Comparison of ENCODE assay signal across 21 mouse cellular contexts in the genomic region with DNA sequence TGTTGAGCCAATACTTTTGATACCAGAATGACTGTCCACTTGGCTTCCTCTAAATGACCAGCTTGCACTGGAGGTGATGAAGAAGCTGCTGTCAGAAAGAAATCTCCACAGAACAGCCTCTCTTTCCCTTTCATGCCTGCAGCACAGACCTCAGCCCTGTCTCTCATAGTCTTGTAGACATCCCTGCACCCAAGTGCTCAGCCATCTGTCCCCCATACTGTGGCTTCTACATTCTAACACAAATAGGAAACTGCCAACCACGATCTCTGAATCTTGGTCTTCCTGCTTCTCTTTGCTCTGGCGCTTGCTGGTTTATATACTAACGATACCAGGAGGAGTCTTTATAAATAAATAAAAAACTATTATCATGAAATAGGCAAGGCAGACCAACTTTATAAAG.
DNase-seq lines count a peak whose midpoint lies in the region; ATAC-seq and TF ChIP-seq lines count a peak whose summit lies in the region.
"Had no signal": no experiment of that assay in that cellular context is flagged by ENCODE, and none has a peak within 500 bp of the region (broad histone marks: within the 10 kb centered on the region; RNA-seq: fewer than 3 reads in every experiment).

No protein-coding gene starts in this region.

- peak; percentile 64 for ATAC-seq in frontal cortex, adult (ENCODE audit: low TSS enrichment)
- no peak for ATAC-seq in megakaryocyte progenitor cell, adult 5-6 weeks (replicated peaks; ENCODE audit: poor library complexity)
- ATAC-seq: intestine, embryonic 16.5 days; liver, embryonic 12.5 days; midbrain, embryonic 13.5 days had no signal

- no peaks in the 10 kb centered on the region for H3K27me3 ChIP-seq in cerebellum, adult 2 months (ENCODE audit: control insufficient read depth, insufficient read depth, low read length)
- H3K27me3 ChIP-seq: heart, embryonic 12.5 days; limb, embryonic 12.5 days; liver, embryonic 12.5 days; megakaryocyte, embryonic 14.5 days had no signal

- no peak for TF ChIP-seq POLR2A in brain, embryonic 14.5 days (IDR thresholded peaks at IDR 0.05; ENCODE audit: borderline replicate concordance, extremely low read depth, insufficient read depth, insufficient read length, poor library complexity, severe bottlenecking)
- no peak for TF ChIP-seq POLR2A in cerebellum, adult 2 months (IDR thresholded peaks at IDR 0.05; ENCODE audit: borderline replicate concordance, insufficient read depth, low read length)

- DNase-seq in frontal cortex, postnatal 36 days (ENCODE audit: low spot score in 2 of 2), result no peak
- DNase-seq in brain, embryonic 14.5 days (ENCODE audit: low read depth), result peak; percentile 60
- peak; percentile 60 to 81 for DNase-seq in cerebellum, adult 2 months
- DNase-seq in cerebellum, postnatal 25 days, result peak; percentile 73 to 74
- no peak for DNase-seq in adrenal gland, adult 8-10 months
- DNase-seq: adrenal gland, adult 2 months; gastrocnemius, postnatal 10 days; heart, postnatal 10 days; kidney, postnatal 25 days; lung, embryonic 14.5 days; thymus, adult 2 months had no signal

- no peak for TF ChIP-seq CTCF in brain, embryonic 14.5 days (IDR thresholded peaks at IDR 0.05; ENCODE audit: borderline replicate concordance, extremely low read depth, insufficient read depth, insufficient read length)
- no peak for TF ChIP-seq CTCF in cerebellum, adult 2 months (IDR thresholded peaks at IDR 0.05; ENCODE audit: borderline replicate concordance, insufficient read depth, low read depth, low read length)

- WGBS in cerebellum, adult 2 months, result 15% methylated on average over 3 of the region's 3 CpGs

- H3K27ac ChIP-seq in cerebellum, adult 2 months (ENCODE audit: insufficient read depth, low read length), result peak overlapping the region; percentile 85; the same call in 1 of the 2 replicates
- H3K27ac ChIP-seq: hindbrain, embryonic 10.5 days; hindbrain, postnatal 0 days; liver, embryonic 12.5 days; midbrain, embryonic 13.5 days had no signal

- H3K4me1 ChIP-seq in cerebellum, adult 2 months (ENCODE audit: control insufficient read depth, insufficient read depth, low read length), result peaks cover 25% of the 10 kb centered on the region
- H3K4me1 ChIP-seq: heart, embryonic 12.5 days; liver, embryonic 12.5 days; megakaryocyte, embryonic 14.5 days; midbrain, embryonic 13.5 days had no signal

- H3K4me3 ChIP-seq in cerebellum, adult 2 months (replicated peaks; ENCODE audit: insufficient read depth, low read depth, low read length), result no peak overlapping the region
- H3K4me3 ChIP-seq: heart, embryonic 12.5 days; hindbrain, embryonic 10.5 days; limb, embryonic 12.5 days; liver, embryonic 12.5 days; megakaryocyte, embryonic 14.5 days; midbrain, embryonic 13.5 days had no signal

Comparison
In these comparisons a context has a peak if more than half of its experiments do, and no peak if none do; other contexts are left out.
1. DNase-seq: peak in brain, embryonic 14.5 days (single experiment), cerebellum, adult 2 months (2 of 2) and cerebellum, postnatal 25 days (2 of 2); none in frontal cortex, postnatal 36 days (0 of 2) and adrenal gland, adult 8-10 months (single experiment).